Mouse (Mus musculus) ovary, adult 18-20 months (tissue): ENCODE results near the gene Gal3st4.

Experiments
- DNase-seq: peaks from one replicate; pipeline ENCODE4 v3.0.0; 2022; ENCODE audit warnings: low spot score, mixed read lengths

Gal3st4 gene

GRCm38 (mm10) chr5:138262001-138262400 lies 10.6 kb downstream of the Gal3st4 start:
- no peak for DNase-seq

- no peak for DNase-seq
Observed at GRCm38 (mm10) chr5:138260834-138261233, 11.8 kb downstream of the Gal3st4 start.

- DNase-seq = no peak
Observed at GRCm38 (mm10) chr5:138260051-138260450, 12.6 kb downstream of the Gal3st4 start.

GRCm38 (mm10) chr5:138258993-138259392 lies 13.6 kb downstream of the Gal3st4 start:
- DNase-seq = no peak

- DNase-seq = no peak
Observed at GRCm38 (mm10) chr5:138258542-138258941, 14.1 kb downstream of the Gal3st4 start.

- no peak for DNase-seq
Observed at GRCm38 (mm10) chr5:138258078-138258477, 14.6 kb downstream of the Gal3st4 start.

GRCm38 (mm10) chr5:138257585-138257978 lies 15.1 kb downstream of the Gal3st4 start:
- DNase-seq = no peak

- DNase-seq = no peak
Observed at GRCm38 (mm10) chr5:138256966-138257584, 15.6 kb downstream of the Gal3st4 start.

GRCm38 (mm10) chr5:138256094-138256467 lies 16.6 kb downstream of the Gal3st4 start:
- no peak for DNase-seq

GRCm38 (mm10) chr5:138255353-138256093 lies 17.1 kb downstream of the Gal3st4 start, which contains the start of gene Lamtor4:
Gene Lamtor4, plus strand, starts transcription at chr5:138255482.
- DNase-seq = peak; percentile 93

GRCm38 (mm10) chr5:138253061-138253460 lies 19.6 kb downstream of the Gal3st4 start:
- no peak for DNase-seq

GRCm38 (mm10) chr5:138251144-138251543 lies 21.5 kb downstream of the Gal3st4 start:
- DNase-seq = no peak

- DNase-seq = no peak
Observed at GRCm38 (mm10) chr5:138241511-138241910, 31.1 kb downstream of the Gal3st4 start.

- no peak for DNase-seq
Observed at GRCm38 (mm10) chr5:138234224-138234623, 38.4 kb downstream of the Gal3st4 start.

GRCm38 (mm10) chr5:138233778-138234177 lies 38.9 kb downstream of the Gal3st4 start:
- no peak for DNase-seq

GRCm38 (mm10) chr5:138229511-138229910 lies 43.1 kb downstream of the Gal3st4 start:
- DNase-seq = no peak

- DNase-seq = no peak
Observed at GRCm38 (mm10) chr5:138228026-138228425, 44.6 kb downstream of the Gal3st4 start.

GRCm38 (mm10) chr5:138227367-138227766 lies 45.3 kb downstream of the Gal3st4 start:
- DNase-seq = no peak

- no peak for DNase-seq
Observed at GRCm38 (mm10) chr5:138226491-138226890, 46.1 kb downstream of the Gal3st4 start.

GRCm38 (mm10) chr5:138225700-138226099 lies 46.9 kb downstream of the Gal3st4 start, which contains the start of gene Nxpe5:
Gene Nxpe5, plus strand, starts transcription at chr5:138225898.
- no peak for DNase-seq

- DNase-seq = no peak
Observed at GRCm38 (mm10) chr5:138223287-138223686, 49.4 kb downstream of the Gal3st4 start.

GRCm38 (mm10) chr5:138222111-138222510 lies 50.5 kb downstream of the Gal3st4 start:
- peak; percentile 28 for DNase-seq

- no peak for DNase-seq
Observed at GRCm38 (mm10) chr5:138219864-138220263, 52.8 kb downstream of the Gal3st4 start.
